Mouse (Mus musculus) spleen, embryonic (tissue): ENCODE results near the gene Selenow.
"Not testable (repeated sequence)": the region's sequence is repeated elsewhere in the genome, so short reads cannot be mapped to it uniquely, and the experiment has no call there.

Experiments
- CTCF ChIA-PET: fragments of 350-600 bp; sonication (Branson Sonifier 250); formaldehyde crosslinking; loops from one replicate; lab custom pipeline; 2022; lab: Charles Lee

Gene Selenow

GRCm38 (mm10) chr7:15947653-15948260 lies 25.6 kb upstream of the Selenow start:
- CTCF ChIA-PET = interaction anchor here (0.7 to 1.1 kb wide), 4 partner anchors 12 to 515 kb away, joined by 3 read pairs; no protein-coding TSS in a partner anchor

- CTCF ChIA-PET = interaction anchor here (0.7 kb wide), 1 partner anchor 735 kb away, joined by 3 read pairs; no protein-coding TSS in a partner anchor
Measured at GRCm38 (mm10) chr7:15945721-15946536, 23.7 kb upstream of the Selenow start, which contains the start of gene Nop53. Gene Nop53, minus strand, starts transcription at chr7:15946074.

GRCm38 (mm10) chr7:15945211-15945610 lies 23.0 kb upstream of the Selenow start:
- CTCF ChIA-PET = no interaction called here

- CTCF ChIA-PET = no interaction called here
Measured at GRCm38 (mm10) chr7:15944311-15944710, 22.1 kb upstream of the Selenow start.

- CTCF ChIA-PET = interaction anchor here (0.6 kb wide), 1 partner anchor 334 kb away, joined by 4 read pairs; no protein-coding TSS in a partner anchor
Measured at GRCm38 (mm10) chr7:15938621-15939020, 16.4 kb upstream of the Selenow start.

GRCm38 (mm10) chr7:15937491-15937890 lies 15.3 kb upstream of the Selenow start:
- CTCF ChIA-PET = interaction anchor here (0.8 kb wide), 1 partner anchor 24 kb away, joined by 4 read pairs; no protein-coding TSS in a partner anchor

GRCm38 (mm10) chr7:15933437-15934359 lies 11.5 kb upstream of the Selenow start:
- CTCF ChIA-PET = no interaction called here

- CTCF ChIA-PET = no interaction called here
Measured at GRCm38 (mm10) chr7:15931635-15932034, 9.4 kb upstream of the Selenow start.

- CTCF ChIA-PET = interaction anchor here (0.5 to 0.7 kb wide), 2 partner anchors 46 to 108 kb away, joined by 7 to 15 read pairs; no protein-coding TSS in a partner anchor
Measured at GRCm38 (mm10) chr7:15930543-15930942, 8.3 kb upstream of the Selenow start.

- CTCF ChIA-PET = interaction anchor here (0.5 to 0.7 kb wide), 2 partner anchors 34 to 108 kb away, joined by 3 to 7 read pairs; no protein-coding TSS in a partner anchor
Measured at GRCm38 (mm10) chr7:15929910-15930309, 7.7 kb upstream of the Selenow start.

GRCm38 (mm10) chr7:15921796-15922195 lies 406 bp downstream of the Selenow start:
- CTCF ChIA-PET = no interaction called here

- CTCF ChIA-PET = interaction anchor here (0.6 kb wide), 1 partner anchor 377 kb away, joined by 7 read pairs; no protein-coding TSS in a partner anchor
Measured at GRCm38 (mm10) chr7:15920645-15921190, 1.5 kb downstream of the Selenow start.

- CTCF ChIA-PET = no interaction called here
Measured at GRCm38 (mm10) chr7:15919947-15920346, 2.3 kb downstream of the Selenow start.

- CTCF ChIA-PET = no interaction called here
Measured at GRCm38 (mm10) chr7:15918371-15918770, 3.8 kb downstream of the Selenow start.

GRCm38 (mm10) chr7:15916996-15917395 lies 5.2 kb downstream of the Selenow start:
- CTCF ChIA-PET = interaction anchor here (0.7 kb wide), 1 partner anchor 414 kb away, joined by 11 read pairs; no protein-coding TSS in a partner anchor

- CTCF ChIA-PET = interaction anchor here (0.7 kb wide), 1 partner anchor 10 kb away, joined by 4 read pairs; no protein-coding TSS in a partner anchor
Measured at GRCm38 (mm10) chr7:15916134-15916723, 6.0 kb downstream of the Selenow start.

- CTCF ChIA-PET = not testable (repeated sequence)
Measured at GRCm38 (mm10) chr7:15915695-15916094, 6.5 kb downstream of the Selenow start.

GRCm38 (mm10) chr7:15914751-15915150 lies 7.5 kb downstream of the Selenow start:
- CTCF ChIA-PET = interaction anchor here (0.7 kb wide), 1 partner anchor 398 kb away, joined by 6 read pairs; no protein-coding TSS in a partner anchor

- CTCF ChIA-PET = interaction anchor here (0.7 kb wide), 1 partner anchor 398 kb away, joined by 6 read pairs; no protein-coding TSS in a partner anchor
Measured at GRCm38 (mm10) chr7:15914252-15914651, 8.0 kb downstream of the Selenow start.

GRCm38 (mm10) chr7:15912183-15912582 lies 10.0 kb downstream of the Selenow start:
- CTCF ChIA-PET = no interaction called here
